Mouse (Mus musculus): ENCODE data around the gene ccdc198. TPM values are rescaled to one million over a fixed set of nuclear protein-coding genes. Genes with fewer than 3 reads are reported as not detected.
"Not testable (repeated sequence)": the region's sequence is repeated elsewhere in the genome, so short reads cannot be mapped to it uniquely, and the experiment has no call there.

ccdc198 gene
- polyA plus RNA-seq, 1 experiment, result not detected

- Histone ChIP-seq H3K4me3 (ENCODE audit: insufficient read depth, low read depth, low read length) (no peak overlapping the region), H3K4me1 (ENCODE audit: control insufficient read depth, insufficient read depth, low read length) (no peaks in the 10 kb centered on the region), H3K27ac (ENCODE audit: insufficient read depth, low read depth, low read length) (no peak overlapping the region)
- TF ChIP-seq POLR2A (IDR thresholded peaks at IDR 0.05; ENCODE audit: insufficient read depth, low read depth, low read length), result no peak
- no peak for TF ChIP-seq CTCF (IDR thresholded peaks at IDR 0.05; ENCODE audit: insufficient read depth, low read depth, low read length)
- 56% methylated on average over 7 of the region's 7 CpGs for WGBS
Observed at GRCm38 (mm10) chr14:49218677-49219076, 26.6 kb downstream of the ccdc198 start.

- H3K27ac ChIP-seq (ENCODE audit: insufficient read depth, low read depth, low read length); H3K4me3 ChIP-seq (ENCODE audit: insufficient read depth, low read depth, low read length); H3K4me1 ChIP-seq (ENCODE audit: control insufficient read depth, insufficient read depth, low read length): not testable (repeated sequence)
- 98% methylated on average over 3 of the region's 3 CpGs for WGBS
Observed at GRCm38 (mm10) chr14:49210215-49210614, 35.1 kb downstream of the ccdc198 start.

- 66% methylated on average over 9 of the region's 9 CpGs for WGBS
- TF ChIP-seq POLR2A (IDR thresholded peaks at IDR 0.05; ENCODE audit: insufficient read depth, low read depth, low read length) (no peak), CTCF (IDR thresholded peaks at IDR 0.05; ENCODE audit: insufficient read depth, low read depth, low read length) (no peak)
- Histone ChIP-seq H3K27ac (ENCODE audit: insufficient read depth, low read depth, low read length) (no peak overlapping the region), H3K4me3 (ENCODE audit: insufficient read depth, low read depth, low read length) (no peak overlapping the region), H3K4me1 (ENCODE audit: control insufficient read depth, insufficient read depth, low read length) (no peaks in the 10 kb centered on the region)
Observed at GRCm38 (mm10) chr14:49201073-49201778, 44.0 kb downstream of the ccdc198 start.

- 95% methylated on average over 2 of the region's 2 CpGs for WGBS
- Histone ChIP-seq H3K27ac (ENCODE audit: insufficient read depth, low read depth, low read length) (no peak overlapping the region), H3K4me3 (ENCODE audit: insufficient read depth, low read depth, low read length) (no peak overlapping the region), H3K4me1 (ENCODE audit: control insufficient read depth, insufficient read depth, low read length) (no peaks in the 10 kb centered on the region)
- no peak for TF ChIP-seq CTCF (IDR thresholded peaks at IDR 0.05; ENCODE audit: insufficient read depth, low read depth, low read length)
- no peak for TF ChIP-seq POLR2A (IDR thresholded peaks at IDR 0.05; ENCODE audit: insufficient read depth, low read depth, low read length)
Observed at GRCm38 (mm10) chr14:49197031-49197527, 48.2 kb downstream of the ccdc198 start.

DNA sequence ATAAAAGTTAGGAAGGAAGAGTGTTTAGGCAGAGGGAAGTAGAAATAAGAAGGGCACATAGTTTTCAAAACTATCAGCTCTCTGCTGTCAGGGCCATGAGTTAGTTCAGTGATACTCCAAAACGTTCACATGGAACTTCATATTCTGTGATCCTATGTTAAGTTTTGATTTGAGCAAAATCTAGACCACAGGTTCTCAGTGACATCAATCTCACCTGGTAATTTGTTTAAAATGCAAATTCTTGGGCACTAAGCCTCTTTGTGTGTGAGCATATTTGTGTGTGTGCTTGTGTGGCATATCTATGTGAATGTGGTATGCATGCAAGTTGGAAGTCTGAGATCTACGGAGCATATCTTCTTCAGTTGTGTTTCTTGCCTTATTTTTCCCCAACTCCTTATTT lies 59.0 kb downstream of the ccdc198 start:
- no peaks in the 10 kb centered on the region for H3K4me1 ChIP-seq (ENCODE audit: control insufficient read depth, insufficient read depth, low read length)
- H3K27ac ChIP-seq (ENCODE audit: insufficient read depth, low read depth, low read length), result no peak overlapping the region
- WGBS, result 96% methylated on average over 2 of the region's 2 CpGs
- H3K4me3 ChIP-seq (ENCODE audit: insufficient read depth, low read depth, low read length), result no peak overlapping the region
- no peak for TF ChIP-seq POLR2A (IDR thresholded peaks at IDR 0.05; ENCODE audit: insufficient read depth, low read depth, low read length)
- no peak for TF ChIP-seq CTCF (IDR thresholded peaks at IDR 0.05; ENCODE audit: insufficient read depth, low read depth, low read length)

- 85% methylated on average over 3 of the region's 3 CpGs for WGBS
- TF ChIP-seq POLR2A (IDR thresholded peaks at IDR 0.05; ENCODE audit: insufficient read depth, low read depth, low read length) (no peak), CTCF (IDR thresholded peaks at IDR 0.05; ENCODE audit: insufficient read depth, low read depth, low read length) (no peak)
- no peak overlapping the region for H3K27ac ChIP-seq (ENCODE audit: insufficient read depth, low read depth, low read length)
Observed at GRCm38 (mm10) chr14:49179736-49180135, 65.5 kb downstream of the ccdc198 start.

DNA sequence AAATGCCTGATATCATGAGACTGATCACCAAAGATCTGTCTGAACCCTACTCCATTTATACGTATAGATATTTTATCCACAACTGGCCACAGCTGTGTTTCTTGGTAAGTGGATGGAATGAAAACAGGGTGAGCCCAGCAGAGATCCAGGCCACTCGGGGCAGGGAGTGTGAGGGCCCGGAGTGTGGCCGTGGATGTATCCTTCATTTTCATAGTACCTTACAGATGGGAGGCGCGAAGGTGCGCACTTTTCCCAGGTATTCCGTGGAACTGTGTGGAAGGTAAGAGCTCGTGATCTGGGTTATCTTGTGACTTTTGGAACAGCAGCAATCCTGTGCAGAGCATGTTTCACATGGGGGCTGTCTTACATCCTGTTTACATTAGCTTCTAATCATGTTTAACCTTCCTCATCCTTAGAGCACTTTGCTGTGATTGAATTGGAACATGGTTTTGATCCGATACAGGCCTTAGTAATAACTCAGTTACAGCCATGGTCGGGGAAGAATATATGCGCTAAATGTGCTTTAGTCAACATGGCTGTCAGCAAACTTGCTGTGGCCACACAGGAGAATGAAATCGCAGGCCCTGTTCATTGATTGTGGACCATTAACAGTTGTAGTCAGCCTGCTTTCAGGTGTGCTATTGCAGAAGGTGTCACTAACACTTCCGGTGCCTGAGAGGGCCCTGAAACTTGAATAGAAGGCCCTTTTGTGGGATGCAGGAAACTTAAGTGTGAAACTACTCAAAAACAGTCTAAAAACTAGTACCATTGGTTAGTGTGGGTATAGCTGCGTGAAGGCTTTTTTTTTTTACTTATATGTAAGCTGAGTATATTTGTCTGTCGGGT lies 71.8 kb downstream of the ccdc198 start:
- Histone ChIP-seq H3K4me3 (ENCODE audit: insufficient read depth, low read depth, low read length) (peak overlapping the region; percentile 66), H3K27ac (ENCODE audit: insufficient read depth, low read depth, low read length) (no peak overlapping the region), H3K4me1 (ENCODE audit: control insufficient read depth, insufficient read depth, low read length) (peaks cover 5% of the 10 kb centered on the region)
- WGBS, result 32% methylated on average over 16 of the region's 16 CpGs
- TF ChIP-seq POLR2A (IDR thresholded peaks at IDR 0.05; ENCODE audit: insufficient read depth, low read depth, low read length) (no peak), CTCF (IDR thresholded peaks at IDR 0.05; ENCODE audit: insufficient read depth, low read depth, low read length) (no peak)

More at GRCm38 (mm10) chr14:49179736-49180135, 65.5 kb downstream of the ccdc198 start:
- Histone ChIP-seq H3K4me3 (ENCODE audit: insufficient read depth, low read depth, low read length) (no peak overlapping the region), H3K4me1 (ENCODE audit: control insufficient read depth, insufficient read depth, low read length) (no peaks in the 10 kb centered on the region)

DNA sequence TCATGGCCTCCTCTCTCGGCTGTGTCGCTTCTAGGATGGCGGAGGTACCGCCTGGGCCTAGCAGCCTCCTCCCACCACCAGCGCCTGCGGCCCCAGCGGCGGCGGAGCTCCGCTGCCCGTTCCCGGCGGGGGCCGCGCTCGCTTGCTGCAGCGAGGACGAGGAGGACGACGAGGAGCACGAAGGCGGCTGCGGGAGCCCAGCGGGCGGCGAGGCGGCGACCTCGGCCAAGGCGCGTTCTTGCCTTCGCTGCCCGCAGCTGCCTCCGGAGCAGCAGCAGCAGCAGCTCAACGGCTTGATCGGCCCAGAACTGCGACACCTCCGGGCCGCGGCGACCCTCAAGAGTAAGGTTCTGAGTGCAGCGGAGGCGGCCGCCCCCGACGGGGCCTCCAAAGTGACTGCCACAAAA lies 72.7 kb downstream of the ccdc198 start:
- no peak for TF ChIP-seq POLR2A (IDR thresholded peaks at IDR 0.05; ENCODE audit: insufficient read depth, low read depth, low read length)
- TF ChIP-seq CTCF (IDR thresholded peaks at IDR 0.05; ENCODE audit: insufficient read depth, low read depth, low read length), result no peak
- H3K4me3 ChIP-seq (ENCODE audit: insufficient read depth, low read depth, low read length), result peak overlapping the region; percentile 66
- WGBS, result under 1% methylated on average over 46 of the region's 46 CpGs
- peaks cover 5% of the 10 kb centered on the region for H3K4me1 ChIP-seq (ENCODE audit: control insufficient read depth, insufficient read depth, low read length)
- peak overlapping the region; percentile 27; the same call in 1 of the 2 replicates for H3K27ac ChIP-seq (ENCODE audit: insufficient read depth, low read depth, low read length)
